Mouse (Mus musculus) heart, adult 9 months (tissue): ENCODE measurements at regions not wholly inside any gene's neighbourhood (a gene's known extent, or its start where the extent isn't known, plus 50 kb on each side); places are given as distances from the start of the nearest gene placed in this dataset.

Experiments
- DNase-seq, 2 experiments: peaks; one replicate each; pipeline ENCODE4 v3.0.0; 2022; ENCODE audit warnings: low spot score in 2 of 2

DNA sequence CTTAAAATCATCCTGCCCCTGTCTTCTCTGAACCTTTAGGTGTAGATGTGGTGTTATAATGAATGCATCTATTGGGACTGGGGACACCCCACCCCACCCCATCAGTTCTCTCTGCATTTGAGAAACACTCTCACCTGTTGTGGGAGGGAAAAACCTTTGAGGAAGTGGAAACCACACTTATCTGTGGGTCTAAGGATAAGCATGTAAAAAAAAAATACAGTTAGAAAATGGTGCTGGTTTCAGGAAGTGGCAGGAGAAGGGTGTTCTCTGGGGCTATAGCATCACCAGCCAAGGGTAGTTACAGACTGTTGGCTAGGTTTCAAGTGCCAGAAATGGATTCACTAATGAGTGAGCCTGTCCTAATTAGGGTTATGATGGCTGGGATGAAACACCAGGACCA lies 91.1 kb upstream of the Rbm19 start:
- no peak for DNase-seq

DNA sequence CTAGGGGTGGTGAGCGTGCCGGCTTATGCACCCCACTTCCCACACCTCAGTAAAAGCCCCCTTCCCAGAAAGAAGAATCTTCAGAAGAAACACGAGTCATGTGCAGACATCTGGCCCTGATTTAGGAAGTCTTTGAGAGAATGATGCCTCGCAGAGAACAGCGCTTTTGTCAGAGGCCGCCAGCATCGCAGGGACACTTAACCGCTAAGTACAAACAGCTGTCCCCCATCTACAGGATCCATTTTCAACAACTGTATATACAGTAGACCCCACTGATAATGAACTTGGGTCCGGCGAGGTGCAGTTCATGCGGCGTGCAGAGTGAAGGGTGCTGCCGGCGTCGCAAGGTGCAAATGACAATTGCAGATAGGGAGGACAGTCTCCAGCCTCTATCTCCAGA lies 85.4 kb upstream of the Rbm19 start:
- no peak for DNase-seq

DNA sequence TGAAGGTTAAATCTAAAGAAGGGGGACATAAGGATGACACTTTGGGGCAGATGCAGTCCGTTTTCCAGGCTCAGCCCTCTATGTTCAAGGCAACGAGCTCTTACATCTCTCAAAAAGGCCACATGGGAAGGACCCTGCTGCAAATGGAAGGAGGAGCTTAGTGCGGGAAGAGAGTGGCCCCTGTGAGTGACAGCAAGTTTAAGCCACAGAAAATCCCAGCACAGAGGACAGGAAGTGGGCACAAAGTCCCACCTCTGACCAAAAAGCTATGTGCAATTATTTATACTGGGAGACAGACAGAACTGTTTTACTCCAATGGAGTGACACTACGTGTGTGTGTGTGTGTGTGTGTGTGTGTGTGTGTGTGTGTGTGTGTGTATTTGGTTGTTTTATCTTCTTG lies 84.7 kb upstream of the Rbm19 start:
- no peak for DNase-seq

DNA sequence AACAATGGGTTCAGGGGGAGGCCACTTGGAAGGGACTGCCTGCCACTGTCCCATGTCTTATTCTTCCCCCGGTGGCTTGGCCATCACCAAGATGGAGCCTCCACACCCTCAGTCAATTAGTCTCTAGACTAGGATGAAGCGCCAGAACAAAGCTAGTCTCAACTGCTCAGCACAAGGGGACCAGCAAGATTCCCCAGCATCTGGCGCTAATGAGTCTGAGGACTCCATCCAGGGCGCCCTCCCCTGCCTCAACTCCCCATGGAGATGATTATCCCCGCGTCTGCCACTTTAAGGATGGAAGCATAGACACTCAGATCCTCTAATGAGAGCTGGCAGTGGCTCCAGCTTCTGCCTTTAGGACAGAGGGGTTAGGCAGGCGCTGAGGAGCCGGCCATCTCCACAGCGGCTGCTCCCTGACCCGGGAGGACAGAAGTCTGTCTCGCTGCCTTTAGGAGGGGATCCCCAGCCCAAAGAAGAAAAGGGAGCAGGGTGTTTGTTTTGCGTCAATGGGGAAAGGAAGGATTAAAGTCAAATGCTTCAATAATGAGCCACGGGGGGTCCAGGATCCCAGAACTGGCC lies 81.7 kb upstream of the Rbm19 start:
- DNase-seq, result no peak

DNA sequence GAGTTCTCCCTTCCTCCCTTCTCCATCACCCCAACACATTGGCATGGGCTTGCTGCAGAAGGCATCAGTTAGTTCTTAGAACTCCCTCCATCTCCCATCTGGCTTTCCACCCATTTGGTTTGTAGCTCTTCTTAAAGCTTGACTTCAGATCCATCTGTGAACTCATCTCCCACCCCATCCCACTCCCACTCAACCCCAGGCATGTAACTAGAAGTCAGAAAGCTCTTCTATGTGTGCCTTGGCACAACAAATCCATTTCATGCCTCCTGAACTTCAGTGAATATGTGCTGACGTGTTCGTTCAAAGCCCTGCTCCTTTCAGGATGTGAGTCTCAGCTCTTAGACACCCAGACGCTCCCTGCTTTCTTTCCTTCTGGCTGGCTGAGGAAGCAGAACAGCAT lies 81.0 kb upstream of the Rbm19 start:
- DNase-seq, result no peak

DNA sequence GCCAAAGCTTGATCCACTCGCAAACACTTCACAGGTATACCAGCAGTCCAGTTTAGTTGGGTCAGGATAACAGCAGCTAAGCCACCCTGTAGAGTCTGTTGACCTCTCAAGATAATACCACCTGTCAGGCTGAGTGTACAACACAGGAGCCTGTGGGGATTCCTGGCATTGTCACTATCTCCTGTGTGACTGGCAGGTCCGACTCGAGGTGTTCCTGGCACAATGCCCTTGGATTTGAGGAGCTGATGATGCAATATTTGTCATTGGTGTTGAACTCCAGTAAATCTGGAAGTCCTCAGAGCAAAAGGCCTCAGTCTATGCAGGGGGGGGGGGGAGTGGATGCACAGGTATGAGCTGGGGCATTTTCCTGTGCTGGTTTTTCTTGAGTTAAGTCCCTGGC lies 78.5 kb upstream of the Rbm19 start:
- no peak for DNase-seq

DNA sequence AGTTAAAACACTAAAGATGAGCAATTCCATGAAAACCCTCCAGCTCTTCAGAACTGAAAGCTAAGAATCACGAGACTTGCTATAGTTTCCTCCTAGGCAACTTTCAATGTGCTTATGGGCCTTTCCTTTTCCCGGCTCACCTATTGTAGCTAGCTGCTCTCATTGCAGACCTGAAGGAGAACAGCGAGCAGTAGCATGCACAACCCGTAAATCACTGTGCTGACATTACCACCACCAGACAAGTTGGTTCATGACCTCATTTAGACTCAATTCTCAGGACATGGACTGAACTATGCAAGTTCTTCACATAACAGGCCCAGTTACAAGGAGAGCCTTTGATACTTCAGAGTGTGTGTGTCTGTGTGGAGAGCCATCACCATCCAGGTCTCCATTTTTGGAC lies 72.5 kb upstream of the Rbm19 start:
- DNase-seq, result no peak

DNA sequence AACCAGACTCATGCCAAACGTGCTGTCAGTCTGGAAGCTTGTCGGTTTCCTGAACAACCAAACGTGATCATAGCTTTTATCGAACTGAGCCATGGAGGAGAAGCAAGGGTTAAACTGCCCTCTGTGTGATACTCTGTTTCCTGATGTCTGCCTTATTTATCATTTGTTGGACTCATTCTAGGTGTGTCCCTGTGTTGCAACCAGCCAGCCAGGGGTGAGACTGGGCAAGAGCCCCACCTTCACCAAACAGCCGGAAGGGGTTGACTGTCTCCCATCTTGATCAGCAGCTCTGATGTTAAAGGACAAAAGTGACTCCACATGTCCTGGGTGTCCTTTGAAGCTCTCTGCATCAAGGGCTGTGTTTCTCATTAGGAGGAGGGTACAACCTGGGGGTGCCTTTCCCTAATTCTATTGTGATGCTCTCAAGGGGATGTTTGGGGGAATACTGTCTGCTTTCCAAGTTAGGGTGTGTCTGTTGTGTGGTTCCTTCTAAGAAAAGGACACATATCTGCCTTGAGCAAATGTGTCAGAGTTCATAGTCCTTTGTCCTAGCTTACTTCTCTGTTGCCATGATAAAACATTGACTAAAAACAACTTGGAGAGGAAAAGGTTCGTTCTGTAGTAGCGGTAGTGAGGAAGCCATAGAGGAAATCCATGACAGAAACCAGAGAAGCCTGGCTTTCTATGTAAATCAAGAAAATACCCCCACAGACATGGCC lies 67.0 kb upstream of the Rbm19 start:
- DNase-seq, result no peak

DNA sequence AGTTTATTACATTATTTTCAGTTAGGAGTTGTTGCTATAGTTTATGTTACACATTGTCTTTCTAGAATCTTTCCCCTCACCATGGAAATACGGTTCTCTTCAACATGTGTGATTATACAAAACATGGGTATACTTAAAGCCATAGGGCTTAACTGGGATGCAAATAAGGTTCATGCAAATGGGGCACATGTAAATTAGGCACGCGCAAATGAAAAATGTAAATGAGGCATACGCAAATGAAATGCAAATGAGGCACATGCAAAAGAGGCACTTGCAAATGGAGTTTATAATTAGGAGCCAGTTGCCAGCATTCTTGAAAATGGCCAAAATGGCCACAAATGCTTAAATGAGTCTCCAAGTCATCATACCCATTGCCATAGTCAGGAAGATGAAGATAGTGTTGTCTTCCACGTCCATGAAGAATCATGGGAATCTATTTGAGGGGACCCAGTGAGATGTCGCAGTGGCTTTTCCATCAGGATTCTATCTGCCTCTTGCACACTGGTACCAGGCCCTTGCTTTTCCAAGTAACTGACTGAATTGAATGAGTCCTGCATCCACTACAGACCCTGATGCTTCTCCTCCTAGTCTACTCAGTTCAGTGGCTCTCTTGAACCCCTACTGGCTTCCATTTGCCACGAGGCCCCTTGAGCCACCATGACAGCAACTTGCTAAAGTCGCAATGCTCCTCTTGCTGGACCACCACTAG lies 65.4 kb upstream of the Rbm19 start:
- DNase-seq, result no peak

DNA sequence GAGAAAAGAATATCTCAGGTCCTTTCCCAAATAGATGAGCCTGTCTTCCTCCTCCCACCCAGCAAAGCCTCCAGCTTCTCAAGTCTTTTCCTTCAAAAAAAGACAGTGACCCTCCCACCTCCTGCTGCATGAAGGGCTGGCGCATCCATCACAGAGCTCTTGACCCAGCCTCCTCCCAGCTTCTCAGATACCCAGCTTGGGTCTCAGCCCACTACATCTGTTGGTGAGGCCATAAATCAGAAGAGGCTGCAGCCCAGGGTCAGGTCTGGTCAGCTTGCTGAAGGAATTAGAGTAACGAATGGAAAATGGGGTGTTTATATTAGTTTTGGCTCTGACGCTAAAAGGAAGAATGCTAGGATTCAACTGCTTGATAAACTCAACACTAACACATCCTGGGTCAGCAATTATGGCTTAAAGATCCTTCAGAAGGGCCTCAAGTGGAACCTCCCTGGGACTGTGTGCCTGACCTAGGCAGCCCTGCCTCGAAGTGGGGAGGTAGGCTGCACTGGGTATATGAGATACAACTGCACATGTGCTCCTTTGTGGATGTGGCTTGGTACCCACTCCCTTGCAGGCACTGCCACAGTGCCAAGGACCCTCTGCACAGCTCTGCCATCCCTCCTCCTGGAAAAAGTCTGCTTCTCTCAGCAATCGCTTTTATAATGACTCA lies 61.6 kb upstream of the Rbm19 start:
- DNase-seq, result no peak
